Mouse (Mus musculus): ENCODE data around the gene Pnmal2.
"Not testable (repeated sequence)": the region's sequence is repeated elsewhere in the genome, so short reads cannot be mapped to it uniquely, and the experiment has no call there.

Gene Pnmal2

GRCm38 (mm10) chr7:16946441-16947348 is 2.2 kb downstream of the Pnmal2 start:
- DNase-seq: no peak

DNA sequence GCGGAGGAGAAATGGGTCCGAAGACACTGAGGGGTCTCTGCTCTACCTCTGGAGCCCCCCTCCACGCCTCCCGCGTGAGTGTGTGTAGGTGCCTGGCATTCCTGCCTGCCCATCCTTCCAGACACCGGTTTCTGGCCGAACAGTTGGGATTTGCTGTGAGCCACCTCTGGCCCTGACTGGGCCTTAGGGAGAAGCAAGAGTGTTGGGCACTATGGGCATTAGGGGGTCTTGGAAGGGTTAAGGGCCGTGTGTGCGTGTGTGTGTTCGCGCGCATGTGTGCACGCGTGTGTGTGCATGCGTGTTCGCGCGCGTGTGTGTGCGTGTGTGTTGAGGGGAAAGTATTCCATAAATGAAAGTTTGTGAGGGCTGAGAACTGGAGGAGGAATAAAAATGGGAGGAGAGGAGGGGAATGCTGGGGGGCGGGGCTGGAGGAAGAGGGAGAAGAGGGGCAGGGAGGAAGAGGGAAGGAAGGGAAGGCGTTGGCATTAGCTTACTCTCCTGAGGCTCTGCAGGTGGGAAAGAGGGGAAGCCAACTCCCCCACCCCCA is 2.9 kb downstream of the Pnmal2 start:
- DNase-seq: no peak

DNA sequence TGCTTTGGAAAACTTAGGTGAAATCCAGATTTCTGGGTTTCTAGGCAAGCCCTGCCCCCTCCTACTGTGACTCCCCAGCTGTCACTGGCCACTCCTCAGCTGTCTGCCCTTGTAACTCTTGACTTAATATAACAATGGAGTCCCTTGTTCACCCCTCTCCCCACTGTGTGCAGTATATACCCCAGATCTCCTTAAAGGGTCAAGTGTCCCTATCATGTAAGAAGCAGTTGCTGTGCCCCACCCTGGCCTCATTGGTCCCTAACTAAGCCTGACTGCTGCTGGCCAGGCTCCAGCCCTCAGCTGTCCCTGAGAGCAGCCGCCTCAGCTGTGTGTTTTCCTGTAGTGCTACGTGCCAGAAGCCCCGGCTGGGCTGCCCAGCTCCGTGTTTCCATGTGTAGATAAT is 3.5 kb downstream of the Pnmal2 start:
- peak; percentile 29 for DNase-seq

GRCm38 (mm10) chr7:16948923-16949458 is 4.5 kb downstream of the Pnmal2 start:
- DNase-seq: no peak

GRCm38 (mm10) chr7:16949908-16950841 is 5.7 kb downstream of the Pnmal2 start:
- peak; percentile 78 for DNase-seq

GRCm38 (mm10) chr7:16950861-16951635 is 6.6 kb downstream of the Pnmal2 start:
- peak; percentile 84 for DNase-seq

GRCm38 (mm10) chr7:16953776-16954175 is 9.3 kb downstream of the Pnmal2 start:
- DNase-seq: not testable (repeated sequence)

DNA sequence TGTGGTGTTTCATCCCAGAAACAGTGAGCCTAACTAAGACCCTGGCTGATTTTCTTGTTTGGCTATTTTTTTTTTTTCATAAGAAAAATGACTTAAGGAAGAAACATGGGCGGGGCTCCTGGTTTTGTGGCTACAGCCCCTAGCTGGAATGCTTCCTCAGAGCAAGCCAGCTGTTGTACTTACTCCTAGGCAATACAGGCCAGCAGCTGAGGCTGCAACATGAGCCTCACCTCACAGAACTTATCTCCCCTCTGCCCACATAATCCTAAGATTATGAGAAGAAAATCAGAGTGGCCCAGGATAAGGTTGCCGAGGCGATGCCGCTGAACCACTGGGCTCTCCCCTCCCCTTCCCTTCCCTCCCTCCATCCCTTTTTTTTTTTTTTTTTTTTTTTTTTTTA is 11.2 kb downstream of the Pnmal2 start:
- DNase-seq: no peak

GRCm38 (mm10) chr7:16956410-16957265 is 12.2 kb downstream of the Pnmal2 start:
- no peak for DNase-seq

- DNase-seq: no peak
Observed at GRCm38 (mm10) chr7:16959539-16960187, 15.2 kb downstream of the Pnmal2 start, which contains the start of gene Pnmal1. Gene Pnmal1 (plus strand): TSS chr7:16959679.

GRCm38 (mm10) chr7:16961678-16962077 is 17.2 kb downstream of the Pnmal2 start:
- no peak for DNase-seq

DNA sequence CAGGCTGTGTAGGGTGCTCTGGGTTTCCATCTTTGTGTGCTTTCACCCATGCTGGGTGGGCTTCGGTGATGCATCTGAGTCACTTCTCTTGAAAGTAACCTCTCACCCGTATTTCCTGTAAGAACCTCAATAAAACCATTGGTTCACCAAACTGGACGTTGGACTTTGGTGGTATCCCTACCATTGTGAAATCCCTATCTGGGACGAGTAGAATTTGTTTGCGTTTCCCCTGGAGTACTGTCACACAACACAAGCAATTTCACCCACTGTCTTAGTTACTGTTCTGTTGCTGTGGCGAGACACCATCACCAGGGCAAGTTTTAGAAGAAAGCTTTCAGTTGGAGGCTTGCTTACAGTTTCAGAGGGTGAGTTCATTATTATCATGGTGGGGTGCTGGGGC is 23.9 kb downstream of the Pnmal2 start:
- DNase-seq: no peak

- no peak for DNase-seq
Observed at GRCm38 (mm10) chr7:16971160-16971559, 26.7 kb downstream of the Pnmal2 start.

DNA sequence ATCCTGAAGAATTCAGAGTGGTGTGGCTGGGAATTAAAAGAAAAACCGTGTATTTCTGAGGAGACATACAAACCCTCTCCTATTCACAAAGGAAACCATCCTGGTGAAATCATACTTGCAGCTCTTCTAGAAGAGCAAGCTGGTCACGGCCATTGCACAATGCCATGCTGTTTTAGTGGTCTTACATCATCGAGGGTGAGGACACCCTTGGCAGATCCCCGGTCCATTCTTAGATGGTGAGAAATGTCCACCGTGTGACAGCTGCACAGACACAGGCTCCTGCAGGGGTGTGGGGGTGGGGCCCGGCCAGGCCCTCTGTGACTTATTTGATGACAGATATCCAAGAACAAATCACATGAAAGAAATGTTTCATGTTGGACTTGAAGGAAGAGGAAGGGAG is 29.5 kb downstream of the Pnmal2 start:
- DNase-seq: peak; percentile 74

- DNase-seq: no peak
Observed at GRCm38 (mm10) chr7:16976298-16976697, 31.8 kb downstream of the Pnmal2 start.

GRCm38 (mm10) chr7:16978173-16978572 is 33.7 kb downstream of the Pnmal2 start:
- no peak for DNase-seq

DNA sequence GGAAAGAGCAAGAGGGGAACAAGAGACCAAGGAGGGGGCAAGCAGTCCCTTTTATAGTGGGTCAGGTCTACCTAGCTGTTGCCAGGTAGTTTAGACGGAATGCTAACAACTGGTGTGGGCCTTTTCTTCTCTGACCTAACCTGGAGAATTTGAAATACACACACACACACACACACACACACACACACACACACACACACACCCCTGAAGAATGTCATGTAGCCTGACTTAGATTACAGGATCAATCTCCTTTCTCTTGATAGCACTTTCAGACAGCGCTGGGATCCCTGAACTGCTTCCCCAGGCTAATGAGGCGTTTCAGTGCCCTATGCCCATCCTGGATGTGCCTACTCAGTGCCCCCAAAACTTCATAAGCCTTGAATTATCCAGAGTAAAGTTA is 34.1 kb downstream of the Pnmal2 start:
- DNase-seq: no peak

- DNase-seq: peak; percentile 61
Observed at GRCm38 (mm10) chr7:16980348-16980747, 35.9 kb downstream of the Pnmal2 start.

DNA sequence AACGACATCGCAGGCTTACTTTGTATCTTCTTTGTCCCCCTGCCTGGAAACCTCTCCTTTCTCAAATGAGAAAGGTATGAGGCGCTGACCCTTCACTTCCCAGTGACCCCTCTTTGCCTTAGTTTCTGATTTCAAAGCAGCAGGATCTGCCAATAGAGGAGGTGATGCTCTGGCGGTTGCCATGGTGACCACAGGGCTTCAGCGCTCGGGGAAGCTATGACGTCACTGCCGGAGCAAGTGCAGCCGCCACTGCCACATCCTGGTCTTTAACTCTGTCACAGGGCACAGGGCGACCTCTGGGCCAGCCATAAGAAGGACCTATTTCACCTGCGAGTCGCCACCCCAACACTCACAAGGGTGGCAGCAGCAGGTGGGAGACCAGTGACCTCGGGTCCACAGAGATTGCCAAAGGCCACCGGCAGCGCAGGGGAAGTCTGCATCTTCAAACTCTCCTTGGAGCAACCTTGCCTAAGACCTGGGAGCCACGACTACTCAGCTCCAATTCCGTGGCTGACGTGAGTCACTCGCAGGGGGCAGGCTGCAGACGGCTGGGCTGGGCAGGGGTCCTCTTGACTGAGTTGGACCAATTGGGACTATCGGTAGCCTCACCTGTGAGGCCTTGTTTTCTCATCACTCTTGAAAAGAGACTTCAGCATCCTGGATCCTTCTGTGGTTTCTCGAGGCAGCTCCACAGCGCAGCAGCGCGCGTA is 38.5 kb downstream of the Pnmal2 start, which contains the start of gene Gm42372:
Gm42372 (plus strand) TSS at position 228 of the 710 bp plus-strand sequence.
- DNase-seq: peak; percentile 61

Measured in lung, postnatal 36 days (tissue).